Mouse (Mus musculus) skeletal muscle tissue, postnatal 0 days (tissue): ENCODE measurements around the gene Tdrd6. TPM values are rescaled to one million over a fixed set of nuclear protein-coding genes. Genes with fewer than 3 reads are reported as not detected.

ENCODE experiments used
- polyA plus RNA-seq: library from polyadenylated mRNA; unstranded; fragments of >200 nt; fragmentation: Nextera tagmentation; extraction: Ambion mirVana; gene quantifications from 2 replicates; pipeline ENCODE4 v1.2.1, GENCODE M21; 2015

Tdrd6 gene
- 0.12 TPM in 1 of 2 replicates, not detected in the other for polyA plus RNA-seq

GRCm38 (mm10) chr17:43629496-43630426 is at the start of gene Tdrd6:
Gene Tdrd6 (minus strand): TSS chr17:43630299.

DNA sequence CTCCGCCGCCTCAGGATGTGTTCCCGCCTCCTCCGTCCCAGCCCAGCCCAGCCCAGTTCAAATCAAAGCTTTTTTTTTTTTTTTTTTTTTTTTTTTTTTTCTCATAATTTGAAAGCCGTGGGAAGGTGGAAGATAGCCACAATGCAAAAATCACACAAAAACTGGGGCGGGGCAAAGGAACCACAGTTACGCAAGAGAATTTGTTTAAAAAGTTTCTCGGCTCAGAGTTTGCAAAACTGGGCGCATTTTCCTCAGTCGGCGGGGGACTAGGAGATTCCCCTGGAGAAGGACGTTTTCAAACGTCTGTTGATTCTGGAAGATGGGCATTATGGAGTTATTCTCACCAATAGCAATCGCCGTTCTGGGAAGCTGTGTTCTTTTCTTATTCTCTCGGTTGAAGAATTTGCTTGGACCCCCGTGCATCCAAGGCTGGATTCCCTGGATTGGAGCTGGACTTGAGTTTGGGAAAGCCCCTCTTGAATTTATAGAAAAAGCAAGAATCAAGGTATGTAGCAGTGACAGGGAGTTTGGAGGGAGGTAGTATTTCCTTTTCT is 37.3 kb upstream of the Tdrd6 start, which contains the start of gene Cyp39a1:
Gene Cyp39a1, plus strand, starts transcription at position 136 of the 554 bp plus-strand sequence.

DNA sequence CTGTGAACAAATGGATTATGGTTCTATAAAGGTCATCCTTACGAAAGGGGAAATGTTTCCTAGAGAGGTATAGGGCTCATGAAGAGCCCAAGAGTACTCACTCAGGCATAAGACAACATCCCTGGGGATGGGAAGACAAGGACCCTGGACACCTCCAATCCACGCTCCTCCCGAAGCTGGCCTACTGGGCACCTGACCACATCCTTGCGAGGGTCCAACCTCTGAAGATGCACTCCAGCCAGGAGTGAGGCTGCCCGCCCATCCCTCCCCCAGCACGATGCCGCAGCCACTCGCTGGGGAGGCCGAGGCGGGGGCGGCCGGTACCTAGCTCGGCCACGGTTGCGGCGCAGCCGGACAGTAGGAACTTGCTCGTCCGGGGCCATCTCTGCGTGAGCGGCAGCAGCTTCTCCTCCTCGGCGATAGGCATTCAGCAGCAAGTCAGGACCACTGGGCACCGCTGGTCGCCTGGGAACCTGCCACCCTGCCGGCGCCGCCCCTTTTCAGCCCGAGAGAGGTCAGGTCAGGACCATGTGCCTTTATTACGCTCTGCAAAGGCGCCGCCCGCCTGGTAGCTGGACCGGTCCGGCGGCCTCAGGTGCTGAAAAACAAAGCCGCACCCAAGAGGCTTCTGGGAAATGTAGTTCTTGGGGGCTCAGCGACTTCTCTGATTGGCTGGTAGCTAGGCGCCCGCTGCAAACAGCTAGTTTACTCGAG is 36.6 kb upstream of the Tdrd6 start, which contains the start of gene Slc25a27:
Gene Slc25a27, minus strand, starts transcription at position 639 of the 714 bp plus-strand sequence.

DNA sequence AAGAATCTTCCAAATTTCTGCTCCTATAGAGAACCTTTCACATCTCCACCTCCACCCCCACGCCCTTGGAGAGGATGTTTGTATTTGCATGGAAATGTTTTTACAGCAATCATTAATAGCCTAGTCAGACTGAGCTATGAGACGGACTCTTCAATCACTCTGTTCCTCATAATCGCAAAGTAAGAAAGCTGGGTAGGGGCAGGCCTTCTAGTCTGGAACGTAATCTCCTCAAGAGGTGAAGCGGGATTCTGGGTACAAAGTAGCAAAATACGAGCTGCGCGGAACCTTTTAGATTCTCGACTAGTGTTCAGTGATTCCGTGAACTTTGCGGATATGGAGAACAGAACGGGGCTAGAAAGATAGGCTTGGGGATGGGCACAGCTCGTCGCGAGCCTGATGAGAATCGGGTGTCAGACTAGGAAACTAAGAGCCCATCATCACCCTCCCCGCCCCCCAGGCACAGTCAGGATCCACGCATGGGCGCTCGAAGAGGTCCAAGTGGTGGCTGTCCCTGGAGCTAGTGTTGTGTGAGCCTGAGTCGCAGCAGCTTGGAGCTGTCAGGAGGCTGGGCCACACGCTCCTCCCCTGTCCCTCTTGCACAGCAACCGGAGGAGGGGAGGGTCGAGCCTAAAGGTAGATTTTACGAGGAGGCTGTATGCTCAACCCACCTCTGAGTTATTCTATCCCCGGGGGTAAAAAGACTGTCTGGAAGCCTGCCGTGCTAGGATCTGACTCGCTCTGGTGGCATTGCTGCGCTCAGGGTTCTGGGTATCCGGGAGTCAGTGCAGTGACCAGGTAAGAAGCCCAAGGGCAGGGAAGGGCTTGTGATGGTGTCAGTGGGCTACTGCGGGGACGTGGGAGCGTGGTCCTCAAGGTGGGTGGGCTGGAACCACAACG is 61.9 kb downstream of the Tdrd6 start, which contains the start of gene Pla2g7:
Gene Pla2g7, plus strand, starts transcription at position 107 of the 897 bp plus-strand sequence.

Other genes with a start within 250 kb of the Tdrd6 start
- not detected in 2 replicates for gene Mep1a, start 127.5 kb downstream of the Tdrd6 start, polyA plus RNA-seq
- gene Ankrd66, start 86.7 kb downstream of the Tdrd6 start, polyA plus RNA-seq = 0.10 and 0.22 TPM in 2 replicates
- gene Pla2g7, start 62.2 kb downstream of the Tdrd6 start, polyA plus RNA-seq = 21.0 and 23.0 TPM in 2 replicates
- 7.4 and 10.8 TPM in 2 replicates for gene Slc25a27, start 36.9 kb upstream of the Tdrd6 start, polyA plus RNA-seq
- gene Cyp39a1, start 37.1 kb upstream of the Tdrd6 start, polyA plus RNA-seq = 8.8 and 9.3 TPM in 2 replicates
- gene Rcan2, start 171.1 kb upstream of the Tdrd6 start, polyA plus RNA-seq = 7.2 TPM in 2 replicates